Mouse (Mus musculus) cerebellum, adult 2 months (tissue): Measurements from ENCODE around the gene Ctf2. TPM values are rescaled to one million over a fixed set of nuclear protein-coding genes. Genes with fewer than 3 reads are reported as not detected.
"Not testable (repeated sequence)": the region's sequence is repeated elsewhere in the genome, so short reads cannot be mapped to it uniquely, and the experiment has no call there.

Experiments used
- DNase-seq, 2 experiments: peaks; one replicate each; pipeline ENCODE4 v3.0.0; 2021
- H3K27ac ChIP-seq: fragments of 200-500 bp; 2 replicates; pipeline ENCODE4 v1.5.1; 2012; ENCODE audit warnings: low read length, control low read depth, inconsistent platforms; ENCODE audit not compliant: insufficient read depth
- H3K27me3 ChIP-seq: fragments of 200-500 bp; 2 replicates; pipeline ENCODE4 v1.6.1; 2012; ENCODE audit warnings: inconsistent platforms, mild to moderate bottlenecking, low read length, moderate library complexity; ENCODE audit not compliant: control insufficient read depth, insufficient read depth
- H3K4me1 ChIP-seq: fragments of 200-500 bp; 2 replicates; pipeline ENCODE4 v1.6.1; 2011; ENCODE audit warnings: low read length; ENCODE audit not compliant: control insufficient read depth, insufficient read depth
- H3K4me3 ChIP-seq: fragments of 200-500 bp; replicated peaks from 2 replicates; pipeline ENCODE3; 2011; ENCODE audit warnings: mild to moderate bottlenecking, low read depth, low read length, control low read depth; ENCODE audit not compliant: insufficient read depth
- CTCF ChIP-seq: fragments of 200-500 bp; IDR thresholded peaks from 2 replicates; pipeline ENCODE4 v1.5.1; 2011; ENCODE audit warnings: low read depth, mild to moderate bottlenecking, control low read depth, low read length, moderate library complexity, borderline replicate concordance; ENCODE audit not compliant: insufficient read depth
- POLR2A ChIP-seq: fragments of 200-500 bp; IDR thresholded peaks from 2 replicates; pipeline ENCODE4 v1.6.1; 2011; ENCODE audit warnings: low read length, control low read depth, borderline replicate concordance; ENCODE audit not compliant: insufficient read depth
- WGBS: fragments of 180-500 bp; shearing (Covaris S2); methylation state at CpG from one replicate; pipeline ENCODE4 v1.1.7; 2018; 5-methylcytosine and 5-hydroxymethylcytosine counted together
- polyA plus RNA-seq: library from polyadenylated mRNA; depleted of rRNA; stranded (reverse); fragments of >200 nt; gene quantifications from 2 replicates; pipeline ENCODE4 v1.2.3, GENCODE M21; 2012

Ctf2 gene
- polyA plus RNA-seq, 1 experiment = not detected

GRCm38 (mm10) chr7:127698986-127699385 lies 33.0 kb downstream of the Ctf2 start:
- peak; percentile 48 to 72 for DNase-seq
- H3K4me3 ChIP-seq = no peak overlapping the region
- WGBS = 45% methylated on average over 6 of the region's 6 CpGs
- peaks cover 16% of the 10 kb centered on the region for H3K4me1 ChIP-seq
- TF ChIP-seq CTCF (no peak), POLR2A (no peak)
- H3K27me3 ChIP-seq = no peaks in the 10 kb centered on the region
- H3K27ac ChIP-seq = peak overlapping the region; percentile 76

- not testable (repeated sequence) for H3K4me1 ChIP-seq, H3K4me3 ChIP-seq, DNase-seq, H3K27ac ChIP-seq, H3K27me3 ChIP-seq
- 94% methylated on average over 7 of the region's 7 CpGs for WGBS
Measured at GRCm38 (mm10) chr7:127693730-127694129, 38.2 kb downstream of the Ctf2 start.

DNA sequence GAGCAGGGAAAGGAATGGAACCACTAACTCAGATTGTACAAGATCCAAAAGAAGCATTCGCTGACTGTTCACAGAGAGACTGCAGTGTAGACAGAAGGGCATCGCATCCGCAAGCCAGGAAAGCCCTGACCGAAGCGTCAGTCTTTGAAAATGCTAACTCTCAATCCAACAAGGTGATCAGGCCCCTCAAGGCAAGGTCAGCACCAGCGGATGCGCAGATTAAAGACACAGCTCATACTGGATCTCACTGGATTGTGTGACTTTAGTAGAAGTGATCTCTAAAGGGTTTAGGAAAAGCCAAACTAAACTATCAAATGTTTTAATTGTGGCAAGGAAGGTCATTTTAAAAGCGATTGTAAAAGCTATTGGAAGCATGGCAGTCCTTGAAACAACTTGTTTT lies 38.7 kb downstream of the Ctf2 start:
- no peak for DNase-seq
- H3K4me3 ChIP-seq = no peak overlapping the region
- TF ChIP-seq POLR2A (no peak), CTCF (no peak)
- H3K27ac ChIP-seq = no peak overlapping the region
- no peaks in the 10 kb centered on the region for H3K27me3 ChIP-seq
- WGBS = 93% methylated on average over 8 of the region's 8 CpGs
- peaks cover 7% of the 10 kb centered on the region for H3K4me1 ChIP-seq

DNA sequence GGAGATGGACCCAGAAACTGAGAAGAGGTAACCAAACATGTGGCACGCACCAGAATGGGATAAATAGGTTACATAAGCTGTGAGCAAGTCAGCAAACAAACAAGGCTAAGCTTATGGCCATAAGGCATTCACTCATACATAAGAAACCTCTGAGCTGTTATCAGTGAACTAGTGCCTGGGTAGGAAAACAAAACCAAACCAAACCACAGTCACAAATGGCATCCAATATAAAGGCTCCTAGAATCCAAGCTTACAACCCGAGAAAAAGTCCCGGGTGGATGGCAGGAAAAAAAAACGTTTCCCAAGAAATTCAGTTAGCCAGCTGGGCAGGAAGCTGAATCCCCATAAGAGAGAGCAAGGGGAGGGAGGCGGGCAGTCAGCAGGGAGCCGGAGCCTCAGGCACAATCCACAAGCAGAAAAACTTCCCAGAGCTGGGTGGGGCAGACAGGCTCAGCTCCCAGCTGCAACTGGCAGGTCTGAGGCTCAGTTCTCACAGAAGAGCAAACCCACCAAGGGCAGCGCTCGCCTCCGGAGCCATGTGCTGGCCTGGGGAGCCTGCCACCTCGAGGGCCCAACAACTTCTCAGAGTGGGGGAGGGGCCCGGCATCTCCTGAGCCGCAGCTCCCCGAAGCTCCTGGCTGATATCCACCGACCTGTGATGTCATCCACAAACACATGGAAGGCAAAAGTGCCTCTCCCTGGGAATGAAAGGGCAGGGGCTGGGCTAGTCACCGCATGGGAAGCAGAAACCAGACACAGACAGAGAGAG lies 40.6 kb downstream of the Ctf2 start:
- TF ChIP-seq CTCF = no peak
- no peak for TF ChIP-seq POLR2A
- H3K27ac ChIP-seq = peak overlapping the region; percentile 6; the same call in 1 of the 2 replicates
- H3K4me1 ChIP-seq = peaks cover 7% of the 10 kb centered on the region
- peak; percentile 79 to 82 for DNase-seq
- 7% methylated on average over 15 of the region's 15 CpGs for WGBS
- no peaks in the 10 kb centered on the region for H3K27me3 ChIP-seq
- peak overlapping the region; percentile 34 for H3K4me3 ChIP-seq

GRCm38 (mm10) chr7:127689626-127690280 lies 42.2 kb downstream of the Ctf2 start:
- Histone ChIP-seq H3K4me3 (no peak overlapping the region), H3K4me1 (peaks cover 12% of the 10 kb centered on the region), H3K27me3 (no peaks in the 10 kb centered on the region), H3K27ac (no peak overlapping the region)
- no peak for DNase-seq
- 60% methylated on average over 9 of the region's 9 CpGs for WGBS
- TF ChIP-seq CTCF (no peak), POLR2A (no peak)

DNA sequence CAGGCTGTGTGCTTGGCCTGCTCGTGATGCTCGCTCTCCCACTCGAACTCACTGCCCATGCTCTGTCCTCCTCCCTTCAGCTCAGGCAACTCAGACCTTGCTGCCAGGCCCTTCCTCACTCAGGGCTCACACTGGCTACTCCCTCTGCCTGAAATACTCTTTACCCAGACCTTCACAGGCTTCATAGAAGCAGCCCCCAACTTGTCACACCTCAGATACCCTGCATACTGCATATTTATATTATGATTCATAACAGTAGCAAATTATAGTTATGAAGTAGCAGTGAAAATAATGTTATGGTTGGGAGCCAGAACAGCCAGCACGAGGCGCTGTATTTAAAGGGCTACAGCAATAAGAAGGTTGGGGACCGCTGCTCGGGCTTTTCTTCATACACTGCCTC lies 43.0 kb downstream of the Ctf2 start:
- no peaks in the 10 kb centered on the region for H3K27me3 ChIP-seq
- TF ChIP-seq POLR2A (no peak), CTCF (no peak)
- no peak overlapping the region for H3K27ac ChIP-seq
- no peak overlapping the region for H3K4me3 ChIP-seq
- peaks cover 12% of the 10 kb centered on the region for H3K4me1 ChIP-seq
- WGBS = 90% methylated on average over 7 of the region's 7 CpGs
- DNase-seq = no peak

GRCm38 (mm10) chr7:127686740-127687449 lies 45.1 kb downstream of the Ctf2 start:
- no peak for DNase-seq
- Histone ChIP-seq H3K27me3 (no peaks in the 10 kb centered on the region), H3K4me3 (no peak overlapping the region), H3K4me1 (peaks cover 12% of the 10 kb centered on the region), H3K27ac (no peak overlapping the region)
- TF ChIP-seq CTCF (no peak), POLR2A (no peak)
- 86% methylated on average over 11 of the region's 11 CpGs for WGBS
